Mouse (Mus musculus): ENCODE measurements at regions not wholly inside any gene's neighbourhood (a gene's known extent, or its start where the extent isn't known, plus 50 kb on each side); places are given as distances from the start of the nearest gene placed in this dataset.

- Histone ChIP-seq H3K36me3 (ENCODE audit: control insufficient read depth, insufficient read depth) (no peaks in the 10 kb centered on the region), H3K27me3 (replicated peaks; ENCODE audit: control insufficient read depth, insufficient read depth, low read length) (no peaks in the 10 kb centered on the region), H3K27ac (ENCODE audit: low read length) (0 out of 2 replicates have a peak overlapping the region, but pooled peaks have one; percentile 1), H3K4me1 (replicated peaks; ENCODE audit: control insufficient read depth, insufficient read depth, low read length) (peaks cover 6% of the 10 kb centered on the region), H3K9ac (replicated peaks; ENCODE audit: low read depth, low read length) (no peak overlapping the region), H3K9me3 (ENCODE audit: control insufficient read depth, low read length) (no peaks in the 10 kb centered on the region), H3K4me2 (ENCODE audit: low read length) (no peak overlapping the region), H3K4me3 (replicated peaks; ENCODE audit: low read length) (no peak overlapping the region)
- peak; percentile 73 for ATAC-seq
- 0% methylated on average over 1 of the region's 1 CpGs for WGBS
Measured at GRCm38 (mm10) chr1:41140542-41140941, 335.1 kb downstream of the Tmem182 start.

GRCm38 (mm10) chr1:41141992-41142391 is 336.6 kb downstream of the Tmem182 start:
- ATAC-seq, result no peak
- Histone ChIP-seq H3K4me3 (replicated peaks; ENCODE audit: low read length) (no peak overlapping the region), H3K27ac (ENCODE audit: low read length) (no peak overlapping the region), H3K4me2 (ENCODE audit: low read length) (no peak overlapping the region), H3K36me3 (ENCODE audit: control insufficient read depth, insufficient read depth) (no peaks in the 10 kb centered on the region), H3K4me1 (replicated peaks; ENCODE audit: control insufficient read depth, insufficient read depth, low read length) (peaks cover 6% of the 10 kb centered on the region), H3K9ac (replicated peaks; ENCODE audit: low read depth, low read length) (no peak overlapping the region), H3K27me3 (replicated peaks; ENCODE audit: control insufficient read depth, insufficient read depth, low read length) (no peaks in the 10 kb centered on the region), H3K9me3 (ENCODE audit: control insufficient read depth, low read length) (no peaks in the 10 kb centered on the region)
- 91% methylated on average over 4 of the region's 4 CpGs for WGBS

- ATAC-seq, result peak; percentile 77
- WGBS, result 21% methylated on average over 1 of the region's 1 CpGs
Measured at GRCm38 (mm10) chr1:41152516-41152915, 347.1 kb downstream of the Tmem182 start.

GRCm38 (mm10) chr1:41153174-41153999 is 348.0 kb downstream of the Tmem182 start:
- peak overlapping the region; percentile 31; the same call in 1 of the 2 replicates for H3K4me2 ChIP-seq (ENCODE audit: low read length)
- H3K27ac ChIP-seq (ENCODE audit: low read length), result peak overlapping the region; percentile 79
- H3K9me3 ChIP-seq (ENCODE audit: control insufficient read depth, low read length), result no peaks in the 10 kb centered on the region
- ATAC-seq, result peak; percentile 47
- H3K4me3 ChIP-seq (replicated peaks; ENCODE audit: low read length), result no peak overlapping the region
- peaks cover 43% of the 10 kb centered on the region for H3K4me1 ChIP-seq (replicated peaks; ENCODE audit: control insufficient read depth, insufficient read depth, low read length)
- H3K27me3 ChIP-seq (replicated peaks; ENCODE audit: control insufficient read depth, insufficient read depth, low read length), result no peaks in the 10 kb centered on the region
- WGBS, result 15% methylated on average over 14 of the region's 14 CpGs
- no peak overlapping the region for H3K9ac ChIP-seq (replicated peaks; ENCODE audit: low read depth, low read length)
- no peaks in the 10 kb centered on the region for H3K36me3 ChIP-seq (ENCODE audit: control insufficient read depth, insufficient read depth)

More at GRCm38 (mm10) chr1:41152516-41152915, 347.1 kb downstream of the Tmem182 start:
- Histone ChIP-seq H3K9me3 (ENCODE audit: control insufficient read depth, low read length) (no peaks in the 10 kb centered on the region), H3K9ac (replicated peaks; ENCODE audit: low read depth, low read length) (no peak overlapping the region), H3K4me1 (replicated peaks; ENCODE audit: control insufficient read depth, insufficient read depth, low read length) (peaks cover 34% of the 10 kb centered on the region), H3K36me3 (ENCODE audit: control insufficient read depth, insufficient read depth) (no peaks in the 10 kb centered on the region), H3K4me3 (replicated peaks; ENCODE audit: low read length) (no peak overlapping the region), H3K27me3 (replicated peaks; ENCODE audit: control insufficient read depth, insufficient read depth, low read length) (no peaks in the 10 kb centered on the region), H3K4me2 (ENCODE audit: low read length) (no peak overlapping the region), H3K27ac (ENCODE audit: low read length) (peak overlapping the region; percentile 25)

- Histone ChIP-seq H3K27me3 (replicated peaks; ENCODE audit: control insufficient read depth, insufficient read depth, low read length) (no peaks in the 10 kb centered on the region), H3K27ac (ENCODE audit: low read length) (peak overlapping the region; percentile 49), H3K4me1 (replicated peaks; ENCODE audit: control insufficient read depth, insufficient read depth, low read length) (peaks cover 50% of the 10 kb centered on the region), H3K36me3 (ENCODE audit: control insufficient read depth, insufficient read depth) (no peaks in the 10 kb centered on the region), H3K4me3 (replicated peaks; ENCODE audit: low read length) (no peak overlapping the region), H3K4me2 (ENCODE audit: low read length) (no peak overlapping the region), H3K9me3 (ENCODE audit: control insufficient read depth, low read length) (no peaks in the 10 kb centered on the region), H3K9ac (replicated peaks; ENCODE audit: low read depth, low read length) (no peak overlapping the region)
- ATAC-seq, result no peak
- WGBS, result 27% methylated on average over 4 of the region's 4 CpGs
Measured at GRCm38 (mm10) chr1:41154198-41154597, 348.8 kb downstream of the Tmem182 start.

GRCm38 (mm10) chr1:41156946-41157345 is 351.5 kb downstream of the Tmem182 start:
- peaks cover 49% of the 10 kb centered on the region for H3K4me1 ChIP-seq (replicated peaks; ENCODE audit: control insufficient read depth, insufficient read depth, low read length)
- no peak for ATAC-seq
- H3K27ac ChIP-seq (ENCODE audit: low read length), result peak overlapping the region; percentile 84
- 16% methylated on average over 10 of the region's 10 CpGs for WGBS
- no peaks in the 10 kb centered on the region for H3K27me3 ChIP-seq (replicated peaks; ENCODE audit: control insufficient read depth, insufficient read depth, low read length)
- peak overlapping the region; percentile 32 for H3K4me2 ChIP-seq (ENCODE audit: low read length)
- H3K36me3 ChIP-seq (ENCODE audit: control insufficient read depth, insufficient read depth), result no peaks in the 10 kb centered on the region
- H3K4me3 ChIP-seq (replicated peaks; ENCODE audit: low read length), result no peak overlapping the region
- no peaks in the 10 kb centered on the region for H3K9me3 ChIP-seq (ENCODE audit: control insufficient read depth, low read length)
- peak overlapping the region; percentile 7; the same call in 1 of the 2 replicates for H3K9ac ChIP-seq (replicated peaks; ENCODE audit: low read depth, low read length)

- no peaks in the 10 kb centered on the region for H3K36me3 ChIP-seq (ENCODE audit: control insufficient read depth, insufficient read depth)
- H3K4me1 ChIP-seq (replicated peaks; ENCODE audit: control insufficient read depth, insufficient read depth, low read length), result peaks cover 44% of the 10 kb centered on the region
- H3K27ac ChIP-seq (ENCODE audit: low read length), result peak overlapping the region; percentile 84
- no peaks in the 10 kb centered on the region for H3K27me3 ChIP-seq (replicated peaks; ENCODE audit: control insufficient read depth, insufficient read depth, low read length)
- no peaks in the 10 kb centered on the region for H3K9me3 ChIP-seq (ENCODE audit: control insufficient read depth, low read length)
- peak overlapping the region; percentile 15 for H3K4me3 ChIP-seq (replicated peaks; ENCODE audit: low read length)
- 9% methylated on average over 19 of the region's 21 CpGs for WGBS
- peak overlapping the region; percentile 32 for H3K4me2 ChIP-seq (ENCODE audit: low read length)
- no peak overlapping the region; the same call in 1 of the 2 replicates for H3K9ac ChIP-seq (replicated peaks; ENCODE audit: low read depth, low read length)
- peak; percentile 92 for ATAC-seq
Measured at GRCm38 (mm10) chr1:41157651-41158513, 352.5 kb downstream of the Tmem182 start.

- 3% methylated on average over 12 of the region's 12 CpGs for WGBS
- peak overlapping the region; percentile 22; the same call in 1 of the 2 replicates for H3K4me2 ChIP-seq (ENCODE audit: low read length)
- peak; percentile 93 for ATAC-seq
- H3K36me3 ChIP-seq (ENCODE audit: control insufficient read depth, insufficient read depth), result no peaks in the 10 kb centered on the region
- no peak overlapping the region for H3K9ac ChIP-seq (replicated peaks; ENCODE audit: low read depth, low read length)
- H3K4me3 ChIP-seq (replicated peaks; ENCODE audit: low read length), result no peak overlapping the region
- H3K27me3 ChIP-seq (replicated peaks; ENCODE audit: control insufficient read depth, insufficient read depth, low read length), result no peaks in the 10 kb centered on the region
- H3K27ac ChIP-seq (ENCODE audit: low read length), result peak overlapping the region; percentile 63
- H3K9me3 ChIP-seq (ENCODE audit: control insufficient read depth, low read length), result no peaks in the 10 kb centered on the region
- H3K4me1 ChIP-seq (replicated peaks; ENCODE audit: control insufficient read depth, insufficient read depth, low read length), result peaks cover 15% of the 10 kb centered on the region
Measured at GRCm38 (mm10) chr1:41165878-41166786, 360.7 kb downstream of the Tmem182 start.

Measured in forebrain, embryonic 16.5 days (tissue).